Mouse (Mus musculus) bone marrow macrophage, adult 2 months (primary cell): ENCODE measurements around the gene Bcl2l1.

ENCODE experiments used
- CTCF ChIP-seq: IDR thresholded peaks from 2 replicates; pipeline ENCODE4 v1.5.1; 2012; ENCODE audit warnings: low read depth, mild to moderate bottlenecking, low read length, moderate library complexity
- POLR2A ChIP-seq: IDR thresholded peaks from 2 replicates; pipeline ENCODE4 v1.6.1; 2012; ENCODE audit warnings: mild to moderate bottlenecking, low read depth, low read length, borderline replicate concordance

DNA sequence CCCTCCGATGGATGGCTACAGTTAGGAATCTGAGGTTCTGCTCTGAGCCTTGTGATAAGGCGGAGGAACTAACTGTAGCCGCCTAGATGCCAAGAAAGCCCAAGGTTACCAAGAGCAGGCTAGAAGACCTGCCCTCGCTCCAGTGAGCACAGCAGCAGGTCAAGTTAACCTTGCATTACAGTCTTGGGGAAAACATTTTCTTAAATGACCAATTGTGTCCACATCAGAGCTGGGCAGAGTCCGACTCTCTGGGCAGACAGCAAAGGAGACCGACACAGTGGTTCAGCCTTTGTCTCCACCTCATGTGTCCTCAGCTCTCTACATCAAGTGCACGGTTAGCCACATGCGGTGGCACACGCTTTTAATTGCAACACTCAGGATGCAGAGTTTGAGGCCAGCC lies 60.0 kb downstream of the Bcl2l1 start:
- no peak for TF ChIP-seq CTCF
- TF ChIP-seq POLR2A: no peak
